Mouse (Mus musculus): Measurements from ENCODE around the gene Tmem243. TPM values are rescaled to one million over a fixed set of nuclear protein-coding genes. Genes with fewer than 3 reads are reported as not detected.
"Not testable (repeated sequence)": the region's sequence is repeated elsewhere in the genome, so short reads cannot be mapped to it uniquely, and the experiment has no call there.

The Tmem243 gene
- polyA plus RNA-seq, 1 experiment from 2014 or later = 9.8 TPM

GRCm38 (mm10) chr5:9156746-9157145 lies 56.3 kb downstream of the Tmem243 start:
- no peak overlapping the region for H3K27ac ChIP-seq
- H3K9me3 ChIP-seq (replicated peaks) = no peaks in the 10 kb centered on the region
- H3K4me2 ChIP-seq = no peak overlapping the region
- no peak overlapping the region for H3K9ac ChIP-seq
- no peak overlapping the region for H3K4me3 ChIP-seq (replicated peaks)
- DNase-seq (no peak), ATAC-seq (ENCODE audit: low read depth) (no peak)
- H3K36me3 ChIP-seq = peaks cover 4% of the 10 kb centered on the region; the same call in 1 of the 2 replicates
- peaks cover 25% of the 10 kb centered on the region for H3K4me1 ChIP-seq (replicated peaks)
- H3K27me3 ChIP-seq = no peaks in the 10 kb centered on the region

GRCm38 (mm10) chr5:9157336-9157735 lies 56.9 kb downstream of the Tmem243 start:
- WGBS (ENCODE audit: insufficient replicate concordance) = 64% methylated on average over 1 of the region's 1 CpGs
- no peak for ATAC-seq (ENCODE audit: low read depth)
- H3K9ac ChIP-seq = no peak overlapping the region

DNA sequence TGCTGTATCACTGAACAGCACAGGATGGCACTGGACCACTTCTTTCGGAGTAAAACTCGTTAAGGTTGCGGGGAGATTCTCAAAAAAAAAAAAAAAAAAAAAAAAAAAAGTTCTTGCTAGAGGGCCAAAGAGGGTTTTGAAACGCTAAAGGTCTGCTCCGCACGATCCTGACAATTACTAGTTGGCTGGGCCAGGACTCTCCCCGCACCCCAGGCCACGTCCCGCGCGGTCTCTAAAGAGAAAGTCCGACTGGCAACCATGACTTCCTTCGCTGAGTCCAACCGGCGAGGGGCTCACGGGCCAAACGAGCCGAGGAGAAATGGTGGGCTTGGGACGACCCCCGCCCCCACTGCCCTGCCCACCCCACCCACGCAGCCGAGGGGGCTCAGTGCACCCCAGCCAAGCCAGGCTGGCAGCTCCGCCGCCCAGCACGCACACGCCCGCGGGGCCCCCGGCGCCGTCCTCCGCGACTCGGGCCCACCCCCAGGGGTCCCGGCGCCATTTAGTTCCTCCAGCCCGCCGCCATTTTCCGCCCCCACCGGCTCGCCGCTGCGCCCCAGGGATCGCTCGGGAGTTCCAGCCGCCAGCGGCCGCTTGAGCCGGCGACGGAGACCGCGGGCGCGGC lies 60.5 kb downstream of the Tmem243 start:
- Histone ChIP-seq H3K9me3 (replicated peaks) (no peaks in the 10 kb centered on the region), H3K9ac (peak overlapping the region; percentile 95), H3K4me2 (peak overlapping the region; percentile 89), H3K36me3 (no peaks in the 10 kb centered on the region), H3K4me1 (replicated peaks) (peaks cover 33% of the 10 kb centered on the region), H3K4me3 (replicated peaks) (peak overlapping the region; percentile 98), H3K27me3 (no peaks in the 10 kb centered on the region), H3K27ac (peak overlapping the region; percentile 93)
- DNase-seq = peak; percentile 0
- WGBS (ENCODE audit: insufficient replicate concordance) = under 1% methylated on average over 55 of the region's 55 CpGs
- ATAC-seq (ENCODE audit: low read depth) = peak; percentile 51

More at GRCm38 (mm10) chr5:9157336-9157735, 56.9 kb downstream of the Tmem243 start:
- Histone ChIP-seq H3K4me1 (replicated peaks) (peaks cover 29% of the 10 kb centered on the region), H3K4me2 (no peak overlapping the region), H3K9me3 (replicated peaks) (no peaks in the 10 kb centered on the region), H3K36me3 (peaks cover 2% of the 10 kb centered on the region; the same call in 1 of the 2 replicates), H3K27me3 (no peaks in the 10 kb centered on the region), H3K27ac (no peak overlapping the region), H3K4me3 (replicated peaks) (no peak overlapping the region)
- no peak for DNase-seq

DNA sequence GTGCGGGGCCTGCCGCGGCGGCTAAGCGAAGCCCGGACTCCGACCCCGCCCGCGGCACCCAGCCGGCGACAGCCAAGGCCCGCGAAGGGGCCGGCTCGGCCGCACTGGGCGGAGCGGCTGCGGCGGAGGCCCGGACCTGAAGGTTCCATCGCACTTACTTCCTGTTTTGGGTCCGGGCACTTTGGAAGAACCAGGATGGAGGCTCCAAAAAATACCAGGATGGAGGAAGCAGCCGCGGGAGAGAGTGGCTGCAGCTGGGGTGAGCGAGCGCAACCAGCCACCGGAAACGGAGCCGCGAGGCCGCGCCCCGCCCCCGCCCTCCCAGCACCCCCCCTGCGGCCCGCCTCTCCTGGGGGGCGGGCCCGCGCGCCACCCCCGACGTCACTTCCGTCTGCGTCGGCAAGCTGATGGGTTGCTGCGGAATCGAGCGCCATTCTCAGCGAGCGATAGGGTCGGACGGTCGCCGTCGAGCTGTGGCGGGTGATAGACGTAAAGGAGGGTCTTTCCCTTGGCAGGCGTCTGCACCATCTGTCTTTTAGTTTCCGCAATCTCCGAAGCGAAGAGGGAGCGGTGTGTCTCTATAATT lies 61.1 kb downstream of the Tmem243 start, which contains the start of gene Dmtf1:
Dmtf1 (minus strand) TSS at position 321 of the 586 bp plus-strand sequence.
- under 1% methylated on average over 64 of the region's 64 CpGs for WGBS (ENCODE audit: insufficient replicate concordance)
- no peaks in the 10 kb centered on the region for H3K27me3 ChIP-seq
- H3K27ac ChIP-seq = peak within 1 kb of the TSS; percentile 93
- H3K4me2 ChIP-seq = peak within 1 kb of the TSS; percentile 89
- no peaks in the 10 kb centered on the region for H3K36me3 ChIP-seq
- DNase-seq (peak; percentile 77), ATAC-seq (ENCODE audit: low read depth) (peak; percentile 96)
- H3K9ac ChIP-seq = peak within 1 kb of the TSS; percentile 95
- H3K4me1 ChIP-seq (replicated peaks) = peaks cover 31% of the 10 kb centered on the region
- peak within 1 kb of the TSS; percentile 98 for H3K4me3 ChIP-seq (replicated peaks)
- no peaks in the 10 kb centered on the region for H3K9me3 ChIP-seq (replicated peaks)

- Histone ChIP-seq H3K27me3 (no peaks in the 10 kb centered on the region), H3K9me3 (replicated peaks) (no peaks in the 10 kb centered on the region), H3K9ac (peak overlapping the region; percentile 79), H3K4me2 (peak overlapping the region; percentile 89), H3K36me3 (no peaks in the 10 kb centered on the region), H3K4me3 (replicated peaks) (peak overlapping the region; percentile 98), H3K27ac (peak overlapping the region; percentile 75), H3K4me1 (replicated peaks) (peaks cover 26% of the 10 kb centered on the region)
- WGBS (ENCODE audit: insufficient replicate concordance) = 6% methylated on average over 7 of the region's 7 CpGs
- peak; percentile 1 for DNase-seq
- ATAC-seq (ENCODE audit: low read depth) = no peak; the same call in 1 of the 2 replicates
These were observed 61.6 kb downstream of the Tmem243 start for GRCm38 (mm10) chr5:9162088-9162487.

DNA sequence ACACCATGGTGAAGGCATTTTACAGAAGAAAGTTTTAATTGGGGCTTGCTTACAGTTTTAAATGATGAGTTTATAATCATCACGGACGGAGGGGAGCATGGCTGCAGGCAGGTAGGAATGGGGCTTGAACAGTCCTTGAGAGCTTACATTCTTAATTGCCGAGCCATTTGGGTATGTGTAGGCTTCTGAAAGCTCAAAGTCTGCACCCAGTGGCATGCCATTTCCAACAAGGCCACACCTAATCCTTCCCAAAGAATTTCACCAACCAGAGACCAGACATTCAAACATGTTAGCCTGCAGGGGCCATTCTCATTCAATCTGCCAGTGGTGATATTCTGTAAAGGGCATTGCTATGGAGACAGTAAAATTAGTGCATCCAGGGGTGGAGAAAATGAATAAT lies 62.9 kb downstream of the Tmem243 start:
- Histone ChIP-seq H3K4me3 (replicated peaks) (no peak overlapping the region), H3K4me1 (replicated peaks) (peaks cover 22% of the 10 kb centered on the region), H3K27ac (no peak overlapping the region), H3K9ac (no peak overlapping the region), H3K27me3 (no peaks in the 10 kb centered on the region), H3K36me3 (no peaks in the 10 kb centered on the region), H3K4me2 (no peak overlapping the region), H3K9me3 (replicated peaks) (no peaks in the 10 kb centered on the region)
- 72% methylated on average over 3 of the region's 3 CpGs for WGBS (ENCODE audit: insufficient replicate concordance)
- DNase-seq (no peak), ATAC-seq (ENCODE audit: low read depth) (no peak)

DNA sequence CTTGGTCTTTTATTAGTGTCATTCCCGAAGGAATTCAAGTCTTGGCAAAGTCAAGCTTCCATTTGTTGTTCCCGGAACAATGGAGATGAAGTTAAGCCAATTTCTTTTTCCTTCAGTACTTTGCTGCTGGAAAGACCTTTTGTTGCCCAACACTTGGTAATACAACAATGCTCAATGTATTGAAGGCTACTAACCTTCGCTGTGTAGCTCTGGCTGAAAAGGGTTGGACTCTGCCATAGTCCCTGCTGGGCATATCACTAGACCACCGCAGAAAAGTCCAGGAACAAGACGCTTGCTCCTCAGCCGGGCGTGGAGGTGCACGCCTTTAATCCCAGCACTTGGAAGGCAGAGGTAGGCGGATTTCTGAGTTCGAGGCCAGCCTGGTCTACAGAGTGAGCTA lies 64.7 kb downstream of the Tmem243 start:
- not testable (repeated sequence) for ATAC-seq (ENCODE audit: low read depth)

DNA sequence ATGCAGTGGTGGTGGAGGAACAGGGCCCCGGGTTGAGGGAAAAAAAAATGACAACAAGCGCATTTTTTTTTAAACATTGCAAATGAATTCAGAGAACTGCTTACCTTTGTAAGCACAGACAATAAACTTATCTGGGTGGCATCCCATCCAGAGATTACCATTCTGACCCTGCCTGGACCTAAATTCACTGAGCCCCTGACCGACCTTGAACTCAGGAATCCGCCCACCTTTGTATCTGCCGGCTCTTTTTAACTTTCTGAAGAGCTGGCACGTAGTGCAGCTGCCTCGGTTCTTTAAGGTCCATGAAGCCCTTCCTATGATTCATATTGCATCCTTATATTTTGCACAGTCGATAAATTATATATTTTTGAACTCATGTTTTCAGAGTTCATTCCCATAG lies 65.9 kb downstream of the Tmem243 start:
- Histone ChIP-seq H3K9ac (no peak overlapping the region), H3K4me2 (no peak overlapping the region), H3K27me3 (no peaks in the 10 kb centered on the region), H3K9me3 (replicated peaks) (no peaks in the 10 kb centered on the region), H3K4me1 (replicated peaks) (peaks cover 8% of the 10 kb centered on the region), H3K4me3 (replicated peaks) (no peak overlapping the region), H3K36me3 (no peaks in the 10 kb centered on the region), H3K27ac (no peak overlapping the region)
- 62% methylated on average over 8 of the region's 8 CpGs for WGBS (ENCODE audit: insufficient replicate concordance)
- ATAC-seq (ENCODE audit: low read depth) (no peak), DNase-seq (no peak)

More for the DNA sequence above, 64.7 kb downstream of the Tmem243 start:
- DNase-seq; H3K9me3 ChIP-seq (replicated peaks); H3K4me3 ChIP-seq (replicated peaks); H3K27ac ChIP-seq; H3K27me3 ChIP-seq; H3K36me3 ChIP-seq; H3K9ac ChIP-seq; H3K4me2 ChIP-seq: not testable (repeated sequence)
- WGBS (ENCODE audit: insufficient replicate concordance) = 70% methylated on average over 10 of the region's 10 CpGs
- peaks cover 11% of the 10 kb centered on the region for H3K4me1 ChIP-seq (replicated peaks)

DNA sequence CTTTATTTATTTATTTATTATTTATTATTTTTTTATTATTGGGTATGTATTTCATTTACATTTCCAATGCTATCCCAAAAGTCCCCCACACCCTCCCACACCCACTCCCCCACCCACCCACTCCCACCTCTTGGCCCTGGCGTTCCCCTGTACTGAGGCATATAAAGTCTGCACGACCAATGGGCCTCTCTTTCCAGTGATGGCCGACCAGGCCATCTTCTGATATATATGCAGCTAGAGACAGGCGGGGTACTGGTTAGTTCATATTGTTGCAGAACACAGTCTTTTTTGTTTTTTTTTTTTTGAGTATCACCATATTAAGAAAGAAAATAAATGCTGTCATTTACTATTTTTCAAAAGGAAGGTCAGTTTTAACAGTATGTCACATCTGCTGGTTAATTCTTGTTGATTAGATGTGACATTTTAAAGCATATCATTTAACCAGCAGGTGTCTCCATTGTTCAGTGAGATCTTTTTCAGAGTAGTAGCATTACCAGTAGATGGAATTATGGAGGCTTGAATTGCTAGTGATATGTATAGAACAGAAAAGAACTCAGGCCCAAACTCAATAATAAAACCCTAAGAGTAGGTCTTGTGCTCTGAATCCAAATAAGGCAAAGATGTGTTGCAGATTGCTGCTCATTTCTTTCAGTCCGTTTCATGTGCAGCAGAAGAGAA lies 69.0 kb downstream of the Tmem243 start:
- DNase-seq = not testable (repeated sequence)

GRCm38 (mm10) chr5:9173295-9173694 lies 72.8 kb downstream of the Tmem243 start:
- Histone ChIP-seq H3K27me3 (no peaks in the 10 kb centered on the region), H3K4me1 (replicated peaks) (no peaks in the 10 kb centered on the region), H3K9me3 (replicated peaks) (no peaks in the 10 kb centered on the region), H3K9ac (no peak overlapping the region), H3K4me3 (replicated peaks) (no peak overlapping the region), H3K4me2 (no peak overlapping the region), H3K36me3 (no peaks in the 10 kb centered on the region), H3K27ac (no peak overlapping the region)
- no peak for ATAC-seq (ENCODE audit: low read depth)
- DNase-seq = no peak
- 50% methylated on average over 2 of the region's 2 CpGs for WGBS (ENCODE audit: insufficient replicate concordance)

More for the DNA sequence above, 69.0 kb downstream of the Tmem243 start:
- not testable (repeated sequence) for H3K9ac ChIP-seq; H3K9me3 ChIP-seq (replicated peaks); H3K4me2 ChIP-seq; H3K27ac ChIP-seq; H3K4me3 ChIP-seq (replicated peaks); H3K4me1 ChIP-seq (replicated peaks); H3K27me3 ChIP-seq; H3K36me3 ChIP-seq; ATAC-seq (ENCODE audit: low read depth)
- 52% methylated on average over 5 of the region's 5 CpGs for WGBS (ENCODE audit: insufficient replicate concordance)

GRCm38 (mm10) chr5:9186467-9186866 lies 86.0 kb downstream of the Tmem243 start:
- Histone ChIP-seq H3K9me3 (replicated peaks) (no peaks in the 10 kb centered on the region), H3K27me3 (no peaks in the 10 kb centered on the region), H3K27ac (no peak overlapping the region), H3K4me3 (replicated peaks) (no peak overlapping the region), H3K9ac (no peak overlapping the region), H3K4me1 (replicated peaks) (no peaks in the 10 kb centered on the region), H3K4me2 (no peak overlapping the region), H3K36me3 (no peaks in the 10 kb centered on the region)
- ATAC-seq (ENCODE audit: low read depth) = no peak
- no peak for DNase-seq
- 50% methylated on average over 1 of the region's 1 CpGs for WGBS (ENCODE audit: insufficient replicate concordance)

Data from liver, embryonic 13.5 days (tissue).